Mouse (Mus musculus): ENCODE measurements around the gene Entpd1.

GRCm38 (mm10) chr19:40614811-40615210, 2.6 kb downstream of the Entpd1 start:
- TF ChIP-seq CTCF (IDR thresholded peaks at IDR 0.05; ENCODE audit: control insufficient read depth, insufficient read depth, low read length), result no peak
- TF ChIP-seq POLR2A (IDR thresholded peaks at IDR 0.05; ENCODE audit: borderline replicate concordance, control insufficient read depth, low read depth, low read length), result no peak
